Mouse (Mus musculus): ENCODE results near the gene Tekt2.

- no peak for TF ChIP-seq GATA1 (IDR thresholded peaks at IDR 0.05; ENCODE audit: low read length)
- no peak for TF ChIP-seq TAL1 (IDR thresholded peaks at IDR 0.05; ENCODE audit: low read length)
Measured at GRCm38 (mm10) chr4:126309922-126310309, 15.6 kb downstream of the Tekt2 start.

All from erythroblast, embryonic 14.5 days (primary cell).